Mouse (Mus musculus): ENCODE measurements around the gene Exoc8. TPM values are rescaled to one million over a fixed set of nuclear protein-coding genes. Genes with fewer than 3 reads are reported as not detected.
A peak's percentile ranks its signal among the peaks of the same experiment; 100 is the strongest.

Gene Exoc8
- 14.6 TPM in 2 replicates for polyA plus RNA-seq (2016; fragmentation: Nextera tagmentation; extraction: Ambion mirVana)

DNA sequence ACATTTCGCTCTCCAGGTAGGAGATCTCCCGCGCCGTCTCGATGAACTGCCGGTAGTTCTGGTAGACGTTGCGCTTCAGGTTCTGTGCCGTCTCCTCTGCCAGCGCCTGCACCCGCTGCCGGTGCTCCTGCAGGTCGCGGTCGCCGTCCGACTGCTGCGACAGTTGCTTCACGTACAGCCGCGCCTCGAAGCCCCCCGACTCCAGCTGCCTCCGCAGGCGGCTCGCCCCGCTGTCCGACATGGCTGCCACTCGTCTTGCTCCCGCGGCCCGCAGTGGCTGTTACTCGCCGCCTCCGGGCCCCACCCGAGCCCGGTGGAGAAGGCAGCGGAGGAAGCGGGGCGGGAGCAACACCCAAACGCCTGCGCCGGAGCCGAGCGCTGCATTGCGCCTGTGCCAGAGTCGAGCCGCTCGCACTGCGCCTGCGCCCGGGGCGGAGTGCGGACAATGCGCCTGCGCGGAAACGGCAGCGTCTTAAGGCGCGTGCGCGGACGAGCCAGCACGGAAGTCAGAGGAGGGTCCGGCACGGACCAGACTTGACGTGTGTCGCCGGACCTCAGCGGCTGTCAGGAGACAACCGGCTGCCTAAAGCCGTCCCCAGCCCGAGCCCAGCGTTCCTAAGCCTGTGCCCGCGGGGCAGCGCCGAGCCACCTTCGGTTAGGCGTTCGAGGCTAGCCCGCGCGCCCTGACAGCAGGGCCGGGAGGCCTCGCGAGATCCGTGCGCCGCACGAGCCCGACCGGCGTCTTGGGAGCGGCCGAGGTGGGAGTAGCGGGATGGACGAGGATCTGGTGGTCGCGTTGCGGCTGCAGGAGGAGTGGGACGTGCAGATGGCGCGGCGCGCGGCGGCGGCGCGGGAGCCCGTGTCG, at the start of gene Exoc8, which contains the start of gene Sprtn:
Gene Exoc8 (minus strand): TSS at position 320 of the 865 bp plus-strand sequence.
Gene Sprtn (plus strand): TSS at position 501 of the 865 bp plus-strand sequence.
- no peaks in the 10 kb centered on the region for H3K9me3 ChIP-seq
- no peaks in the 10 kb centered on the region for H3K27me3 ChIP-seq
- WGBS: under 1% methylated on average over 114 of the region's 114 CpGs
- H3K4me2 ChIP-seq (replicated peaks): peak within 1 kb of the TSS; percentile 97
- H3K9ac ChIP-seq: peak within 1 kb of the TSS; percentile 90
- H3K27ac ChIP-seq: peak within 1 kb of the TSS; percentile 76
- H3K36me3 ChIP-seq: peaks cover 48% of the 10 kb centered on the region
- peaks cover 28% of the 10 kb centered on the region for H3K4me1 ChIP-seq
- peak; percentile 85 for ATAC-seq (ENCODE audit: insufficient number of reproducible peaks, insufficient read depth, low FRiP score, low TSS enrichment)
- H3K4me3 ChIP-seq: peak within 1 kb of the TSS; percentile 87

- H3K36me3 ChIP-seq: peaks cover 19% of the 10 kb centered on the region
- no peak overlapping the region for H3K4me2 ChIP-seq (replicated peaks)
- WGBS: 48% methylated on average over 7 of the region's 7 CpGs
- no peaks in the 10 kb centered on the region for H3K27me3 ChIP-seq
- H3K4me3 ChIP-seq: no peak overlapping the region
- no peak overlapping the region for H3K9ac ChIP-seq
- H3K27ac ChIP-seq: no peak overlapping the region
- H3K9me3 ChIP-seq: no peaks in the 10 kb centered on the region
- H3K4me1 ChIP-seq: peaks cover 23% of the 10 kb centered on the region
- ATAC-seq (ENCODE audit: insufficient number of reproducible peaks, insufficient read depth, low FRiP score, low TSS enrichment): no peak
Measured at GRCm38 (mm10) chr8:124944406-124944805, 46.9 kb upstream of the Exoc8 start.

DNA sequence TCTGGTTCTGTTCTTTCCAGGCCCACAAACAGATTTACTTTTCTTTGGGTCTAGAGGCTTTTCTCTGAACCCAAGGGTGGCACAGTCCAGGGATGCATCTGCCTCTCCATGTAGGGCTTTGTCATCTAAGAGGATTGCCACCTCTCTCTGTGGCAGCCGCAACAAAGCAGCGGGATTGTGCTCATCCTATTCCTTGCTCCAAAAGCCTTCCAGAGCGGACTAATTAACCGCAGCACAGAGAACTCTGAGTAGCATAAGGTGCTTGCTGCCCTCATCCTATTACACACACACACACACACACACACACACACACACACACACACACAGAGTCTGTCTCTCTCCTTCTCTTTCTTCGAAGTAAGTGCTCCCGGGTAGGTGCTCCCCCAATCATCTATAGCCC, 46.3 kb upstream of the Exoc8 start:
- no peak overlapping the region for H3K4me3 ChIP-seq
- H3K4me2 ChIP-seq (replicated peaks): no peak overlapping the region
- no peaks in the 10 kb centered on the region for H3K27me3 ChIP-seq
- ATAC-seq (ENCODE audit: insufficient number of reproducible peaks, insufficient read depth, low FRiP score, low TSS enrichment): no peak
- no peak overlapping the region for H3K9ac ChIP-seq
- H3K27ac ChIP-seq: no peak overlapping the region
- H3K9me3 ChIP-seq: no peaks in the 10 kb centered on the region
- peaks cover 23% of the 10 kb centered on the region for H3K4me1 ChIP-seq
- H3K36me3 ChIP-seq: peaks cover 25% of the 10 kb centered on the region
- 97% methylated on average over 6 of the region's 6 CpGs for WGBS

DNA sequence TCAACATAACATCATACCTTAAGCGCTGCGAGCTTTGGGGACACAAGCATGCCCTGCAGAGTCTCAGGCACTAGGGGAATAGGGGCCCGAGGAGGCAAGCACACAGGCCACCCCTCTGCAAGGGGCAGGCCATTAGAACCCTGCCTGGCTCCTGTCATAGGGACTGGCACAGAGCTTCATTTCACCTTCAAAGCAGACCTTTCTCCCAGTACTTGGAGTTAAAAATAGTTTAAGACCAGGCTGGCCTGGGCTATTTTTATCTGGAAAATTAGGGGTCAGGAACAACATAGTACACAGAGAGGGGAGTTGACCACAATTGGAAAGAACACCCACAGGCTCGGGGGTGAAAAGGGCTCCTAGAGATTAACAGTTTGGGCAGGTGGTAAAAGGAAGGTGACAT, 39.8 kb upstream of the Exoc8 start:
- Histone ChIP-seq H3K9ac (no peak overlapping the region), H3K4me1 (no peaks in the 10 kb centered on the region), H3K27me3 (no peaks in the 10 kb centered on the region), H3K36me3 (peaks cover 23% of the 10 kb centered on the region), H3K9me3 (no peaks in the 10 kb centered on the region), H3K27ac (no peak overlapping the region), H3K4me3 (no peak overlapping the region), H3K4me2 (replicated peaks) (no peak overlapping the region)
- ATAC-seq (ENCODE audit: insufficient number of reproducible peaks, insufficient read depth, low FRiP score, low TSS enrichment): no peak
- WGBS: 87% methylated on average over 4 of the region's 4 CpGs

DNA sequence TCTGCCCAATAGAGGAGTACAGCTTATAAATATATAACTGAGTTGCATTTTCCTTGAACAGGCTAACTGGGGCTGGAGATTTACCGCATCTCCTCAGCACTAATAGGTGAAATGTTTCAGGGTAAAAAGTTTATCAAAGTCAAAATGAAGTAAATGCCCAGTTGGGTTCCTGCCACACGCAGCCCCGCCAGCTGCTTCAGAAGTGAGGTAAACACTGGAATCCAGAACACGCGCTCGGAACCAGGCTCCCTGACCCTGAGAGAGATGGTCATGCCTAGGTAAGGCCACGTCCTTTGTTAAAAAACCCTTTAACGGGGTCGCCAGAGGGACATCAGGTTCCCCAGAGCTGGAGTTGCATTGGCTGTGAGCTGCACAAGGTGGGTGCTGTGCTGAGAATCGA, 39.2 kb upstream of the Exoc8 start:
- ATAC-seq (ENCODE audit: insufficient number of reproducible peaks, insufficient read depth, low FRiP score, low TSS enrichment): no peak
- H3K9me3 ChIP-seq: no peaks in the 10 kb centered on the region
- no peaks in the 10 kb centered on the region for H3K4me1 ChIP-seq
- H3K27ac ChIP-seq: no peak overlapping the region
- no peak overlapping the region for H3K9ac ChIP-seq
- 95% methylated on average over 10 of the region's 10 CpGs for WGBS
- H3K4me3 ChIP-seq: no peak overlapping the region
- no peak overlapping the region for H3K4me2 ChIP-seq (replicated peaks)
- no peaks in the 10 kb centered on the region for H3K27me3 ChIP-seq
- peaks cover 21% of the 10 kb centered on the region for H3K36me3 ChIP-seq

- ATAC-seq (ENCODE audit: insufficient number of reproducible peaks, insufficient read depth, low FRiP score, low TSS enrichment): no peak
- Histone ChIP-seq H3K27me3 (no peaks in the 10 kb centered on the region), H3K27ac (no peak overlapping the region), H3K4me1 (no peaks in the 10 kb centered on the region), H3K36me3 (peaks cover 11% of the 10 kb centered on the region), H3K9ac (no peak overlapping the region), H3K4me2 (replicated peaks) (no peak overlapping the region), H3K9me3 (no peaks in the 10 kb centered on the region), H3K4me3 (no peak overlapping the region)
- WGBS: 82% methylated on average over 5 of the region's 5 CpGs
Measured at GRCm38 (mm10) chr8:124935116-124935515, 37.6 kb upstream of the Exoc8 start.

DNA sequence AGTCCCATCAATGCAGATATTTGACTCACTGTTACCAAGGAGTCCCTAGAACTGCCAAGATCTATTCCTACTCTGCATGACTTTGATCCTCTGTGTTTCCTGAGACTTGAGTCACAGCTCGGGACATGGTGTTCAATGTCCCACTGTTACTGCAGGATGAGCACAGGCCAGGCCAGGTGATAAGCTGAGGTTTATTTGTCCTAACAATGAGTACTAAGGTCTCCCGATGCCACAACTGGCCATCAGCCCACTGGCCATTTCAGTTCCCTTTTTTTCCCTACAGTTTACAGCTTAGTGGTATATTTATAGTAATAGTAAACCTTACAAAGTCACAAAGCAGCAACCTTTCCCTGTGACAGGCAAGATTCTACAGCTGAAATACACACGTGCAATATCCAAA, 34.9 kb upstream of the Exoc8 start:
- no peaks in the 10 kb centered on the region for H3K27me3 ChIP-seq
- no peaks in the 10 kb centered on the region for H3K36me3 ChIP-seq
- H3K9me3 ChIP-seq: no peaks in the 10 kb centered on the region
- H3K27ac ChIP-seq: no peak overlapping the region
- WGBS: 90% methylated on average over 3 of the region's 3 CpGs
- H3K4me3 ChIP-seq: no peak overlapping the region
- H3K4me1 ChIP-seq: no peaks in the 10 kb centered on the region
- no peak overlapping the region for H3K9ac ChIP-seq
- no peak for ATAC-seq (ENCODE audit: insufficient number of reproducible peaks, insufficient read depth, low FRiP score, low TSS enrichment)
- no peak overlapping the region for H3K4me2 ChIP-seq (replicated peaks)

DNA sequence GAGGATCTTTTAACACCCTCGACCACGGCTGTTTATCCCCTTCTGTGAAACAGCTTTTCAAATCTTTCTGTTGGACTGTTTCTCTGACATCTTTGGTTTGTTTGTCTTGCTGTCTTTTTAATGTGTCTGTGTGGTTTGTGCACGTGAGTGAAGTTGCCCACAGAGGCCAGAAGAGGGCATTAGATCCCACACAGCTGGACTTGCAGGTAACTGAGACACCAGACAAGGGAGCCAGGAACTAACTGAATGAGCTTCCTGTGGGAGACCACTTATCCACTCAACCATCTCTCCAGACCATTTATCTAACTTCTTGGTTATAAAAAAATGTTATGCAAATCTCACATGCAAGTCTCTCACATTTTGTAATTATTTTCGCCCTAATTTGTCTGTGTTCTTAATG, 33.1 kb upstream of the Exoc8 start:
- H3K4me1 ChIP-seq: no peaks in the 10 kb centered on the region
- no peaks in the 10 kb centered on the region for H3K36me3 ChIP-seq
- H3K9me3 ChIP-seq: no peaks in the 10 kb centered on the region
- no peaks in the 10 kb centered on the region for H3K27me3 ChIP-seq
- no peak for ATAC-seq (ENCODE audit: insufficient number of reproducible peaks, insufficient read depth, low FRiP score, low TSS enrichment)
- no peak overlapping the region for H3K9ac ChIP-seq
- H3K4me3 ChIP-seq: no peak overlapping the region
- no peak overlapping the region for H3K27ac ChIP-seq
- 82% methylated on average over 4 of the region's 4 CpGs for WGBS
- no peak overlapping the region for H3K4me2 ChIP-seq (replicated peaks)

DNA sequence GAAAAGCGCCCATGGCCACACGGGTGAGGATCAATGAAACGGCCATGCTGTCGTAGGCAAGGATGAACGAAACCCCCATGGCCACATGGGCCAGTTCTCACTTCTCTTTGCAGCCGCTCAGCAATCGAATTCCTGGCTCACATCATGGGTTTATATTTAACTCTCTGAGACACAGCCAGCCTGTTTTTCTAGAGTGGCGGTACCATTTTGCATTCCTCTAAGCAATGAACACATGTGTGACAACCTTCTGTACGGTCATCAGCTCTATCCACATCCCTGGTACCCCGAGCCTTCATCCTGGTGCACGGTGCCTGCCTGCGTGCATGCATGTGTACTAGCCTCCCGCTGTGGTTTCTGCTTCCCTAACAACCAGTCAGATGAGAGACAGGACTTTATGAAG, 32.6 kb upstream of the Exoc8 start:
- Histone ChIP-seq H3K36me3 (no peaks in the 10 kb centered on the region), H3K9me3 (no peaks in the 10 kb centered on the region), H3K4me3 (no peak overlapping the region), H3K27ac (no peak overlapping the region), H3K9ac (no peak overlapping the region), H3K4me1 (no peaks in the 10 kb centered on the region), H3K27me3 (no peaks in the 10 kb centered on the region), H3K4me2 (replicated peaks) (no peak overlapping the region)
- ATAC-seq (ENCODE audit: insufficient number of reproducible peaks, insufficient read depth, low FRiP score, low TSS enrichment): no peak
- WGBS: 95% methylated on average over 13 of the region's 13 CpGs

DNA sequence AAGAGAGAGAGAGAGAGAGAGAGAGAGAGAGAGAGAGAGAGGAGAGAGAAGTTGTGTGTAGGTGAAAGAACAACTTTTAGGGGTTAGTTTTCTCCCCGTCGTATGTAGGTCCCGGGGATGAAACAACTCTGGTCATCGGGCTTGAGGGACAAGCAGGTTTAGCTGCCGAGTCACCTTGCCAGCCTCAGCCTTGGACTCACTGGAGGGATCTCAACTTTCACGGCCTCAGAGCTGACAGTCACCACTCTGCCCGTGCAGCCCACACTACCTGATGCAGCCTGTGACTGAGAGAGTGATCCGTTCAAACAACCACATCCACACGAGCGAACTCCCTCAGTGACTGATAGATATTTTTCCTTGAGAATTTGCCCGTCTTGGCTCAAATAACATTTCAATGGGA, 31.5 kb upstream of the Exoc8 start:
- Histone ChIP-seq H3K4me2 (replicated peaks) (no peak overlapping the region), H3K27me3 (no peaks in the 10 kb centered on the region), H3K4me1 (no peaks in the 10 kb centered on the region), H3K9ac (no peak overlapping the region), H3K9me3 (no peaks in the 10 kb centered on the region), H3K27ac (no peak overlapping the region), H3K36me3 (no peaks in the 10 kb centered on the region), H3K4me3 (no peak overlapping the region)
- no peak for ATAC-seq (ENCODE audit: insufficient number of reproducible peaks, insufficient read depth, low FRiP score, low TSS enrichment)
- WGBS: 79% methylated on average over 11 of the region's 11 CpGs

DNA sequence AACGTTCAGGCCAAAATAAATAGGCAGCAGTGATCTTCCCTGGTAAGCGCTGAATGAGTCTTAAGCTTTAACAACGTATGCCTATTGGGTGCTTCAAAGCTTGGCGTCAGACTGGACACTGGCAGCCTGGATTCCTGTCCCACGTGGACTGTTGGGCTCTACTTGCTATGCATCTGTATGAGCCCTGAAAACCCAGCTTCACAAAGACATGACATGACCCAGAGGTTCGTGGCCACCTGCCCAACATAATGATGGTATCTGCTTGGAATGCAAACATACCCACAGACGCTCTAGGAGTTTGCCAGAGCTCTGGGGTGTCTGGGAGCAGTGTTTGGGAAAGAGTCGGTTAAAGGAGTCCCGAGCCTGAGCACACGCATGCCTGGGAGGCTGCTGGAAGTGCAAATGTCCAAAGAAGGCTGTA, 28.9 kb upstream of the Exoc8 start:
- Histone ChIP-seq H3K4me2 (replicated peaks) (no peak overlapping the region), H3K27me3 (no peaks in the 10 kb centered on the region), H3K4me1 (0 out of 2 replicates have a peak, but pooled peaks cover 4% of the 10 kb centered on the region), H3K36me3 (no peaks in the 10 kb centered on the region), H3K9ac (no peak overlapping the region), H3K27ac (no peak overlapping the region), H3K9me3 (no peaks in the 10 kb centered on the region), H3K4me3 (no peak overlapping the region)
- no peak for ATAC-seq (ENCODE audit: insufficient number of reproducible peaks, insufficient read depth, low FRiP score, low TSS enrichment)
- WGBS: 79% methylated on average over 10 of the region's 10 CpGs

DNA sequence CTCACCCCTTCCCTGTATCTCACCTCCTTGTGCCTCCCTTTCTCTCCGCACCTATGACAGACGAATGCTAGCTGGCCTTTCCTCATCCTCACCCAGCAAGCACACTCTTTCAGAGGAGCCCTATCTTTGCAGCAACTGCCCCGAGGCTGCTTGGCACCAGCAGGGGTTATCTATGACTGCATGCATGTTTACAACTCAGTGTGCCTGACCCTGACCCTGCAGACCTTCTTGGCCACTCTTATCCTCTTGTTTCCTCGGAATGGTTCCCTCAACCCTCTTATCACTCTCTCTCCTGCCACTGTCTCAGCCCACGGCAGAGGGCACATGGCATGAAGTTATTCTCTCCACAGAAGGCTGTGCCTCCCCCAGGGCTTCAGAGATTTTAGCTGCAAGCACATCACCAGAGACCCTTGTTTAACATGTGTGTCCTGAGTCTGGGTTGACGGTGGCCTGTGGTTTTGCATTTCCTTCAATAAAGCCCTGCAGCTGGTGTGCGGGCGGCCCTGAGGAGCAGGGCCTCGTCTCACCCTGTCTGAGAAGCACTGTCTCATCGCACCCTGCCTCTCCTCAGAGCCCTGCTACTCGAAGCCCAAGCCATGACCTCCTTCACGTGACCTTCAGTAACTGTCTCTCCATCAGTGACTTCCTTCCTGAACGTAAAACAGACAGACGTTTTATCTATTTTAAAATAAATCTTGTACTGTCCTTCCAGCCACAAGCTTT, 28.2 kb upstream of the Exoc8 start:
- H3K4me3 ChIP-seq: no peak overlapping the region
- 0 out of 2 replicates have a peak, but pooled peaks cover 4% of the 10 kb centered on the region for H3K4me1 ChIP-seq
- H3K9me3 ChIP-seq: no peaks in the 10 kb centered on the region
- no peak overlapping the region for H3K4me2 ChIP-seq (replicated peaks)
- ATAC-seq (ENCODE audit: insufficient number of reproducible peaks, insufficient read depth, low FRiP score, low TSS enrichment): no peak
- WGBS: 79% methylated on average over 14 of the region's 14 CpGs
- H3K9ac ChIP-seq: no peak overlapping the region
- H3K27me3 ChIP-seq: no peaks in the 10 kb centered on the region
- no peaks in the 10 kb centered on the region for H3K36me3 ChIP-seq
- H3K27ac ChIP-seq: no peak overlapping the region
